Mouse (Mus musculus) liver, postnatal 0 days (tissue): Measurements from ENCODE around the gene Actg2.
"Not testable (repeated sequence)": the region's sequence is repeated elsewhere in the genome, so short reads cannot be mapped to it uniquely, and the experiment has no call there.

ENCODE experiments used
- CTCF ChIP-seq: sonication (generic); IDR thresholded peaks from 2 replicates; pipeline ENCODE4 v1.5.1; 2016; ENCODE audit warnings: antibody characterized with exemption, low read depth
- EP300 ChIP-seq: IDR thresholded peaks from 2 replicates; pipeline ENCODE4 v1.6.1; 2016; ENCODE audit warnings: antibody characterized with exemption, low read depth, mild to moderate bottlenecking

DNA sequence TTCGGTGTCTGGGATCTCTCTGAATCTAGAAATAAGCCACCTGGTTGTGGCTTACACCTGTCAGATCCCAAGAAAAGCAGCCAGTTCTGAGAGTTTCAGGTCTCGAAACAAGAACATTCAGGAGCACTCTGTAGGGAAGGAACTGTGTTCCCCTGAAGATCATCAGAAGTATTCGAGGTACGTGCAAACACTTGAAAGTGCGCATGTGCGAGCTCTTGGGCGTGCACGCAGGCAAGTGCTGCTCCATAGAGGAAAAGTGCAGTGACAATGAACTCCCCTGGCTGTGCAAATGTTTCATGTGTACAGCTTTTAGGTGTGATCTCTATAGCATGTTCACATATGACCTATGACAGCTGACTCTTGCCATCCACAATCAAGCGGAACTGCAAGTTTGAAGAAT lies 49.3 kb upstream of the Actg2 start:
- TF ChIP-seq EP300, CTCF: not testable (repeated sequence)
